ENCODE assay signal across 8 mouse cellular contexts in the genomic region with DNA sequence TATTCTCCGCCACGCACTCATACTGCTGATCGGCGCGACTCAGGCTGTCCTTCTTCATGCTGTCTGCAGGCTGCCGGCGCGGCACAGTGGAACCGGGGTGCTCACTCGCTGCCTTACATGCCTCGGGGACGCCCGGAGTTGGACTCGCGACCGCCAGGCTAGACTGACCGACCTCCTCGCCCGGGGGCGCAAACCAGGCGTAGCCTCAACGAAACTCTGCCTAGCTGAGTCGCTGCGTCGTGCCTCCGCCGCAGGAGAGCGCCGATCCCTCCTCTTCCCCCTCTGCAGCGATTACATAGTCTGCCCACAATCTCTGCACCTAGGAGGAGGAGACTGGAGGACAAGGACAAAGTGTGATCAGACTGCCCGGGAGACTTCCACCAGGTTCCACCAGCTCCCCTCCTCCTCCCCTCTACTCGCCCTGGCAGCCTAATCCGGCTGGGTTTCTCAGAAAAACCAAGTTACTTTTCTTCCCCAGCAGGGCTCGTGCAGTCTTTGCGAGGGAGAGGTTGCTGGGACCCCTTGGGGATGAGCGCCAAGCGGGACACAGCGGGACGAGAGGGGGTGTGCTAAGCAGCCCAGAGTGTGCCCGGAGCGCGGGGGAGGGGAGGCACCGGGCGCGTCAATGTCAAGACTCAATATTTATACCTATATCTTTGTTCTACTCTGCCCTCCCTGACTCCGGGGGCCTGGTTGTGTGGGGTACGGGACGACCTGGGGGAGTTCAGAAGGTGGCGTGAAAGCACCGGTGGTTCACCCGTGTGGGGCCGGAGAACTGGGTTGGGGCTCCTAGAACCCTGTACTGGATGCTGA.
DNase-seq lines count a peak whose midpoint lies in the region; ATAC-seq lines count a peak whose summit lies in the region.

No protein-coding gene starts in this region.

- H3K4me2 ChIP-seq in heart, embryonic 15.5 days = peak overlapping the region; percentile 83
- peak overlapping the region; percentile 64 for H3K4me2 ChIP-seq in hindbrain, embryonic 11.5 days (replicated peaks; ENCODE audit: low read depth, low read length)
- H3K4me2 ChIP-seq in midbrain, embryonic 13.5 days (replicated peaks) = peak overlapping the region; percentile 70

- no peaks in the 10 kb centered on the region for H3K4me1 ChIP-seq in heart, embryonic 15.5 days (replicated peaks)
- H3K4me1 ChIP-seq in hindbrain, embryonic 11.5 days (replicated peaks; ENCODE audit: control insufficient read depth, insufficient read depth, low read length) = no peaks in the 10 kb centered on the region
- H3K4me1 ChIP-seq in midbrain, embryonic 13.5 days (replicated peaks) = peaks cover 2% of the 10 kb centered on the region; the same call in 1 of the 2 replicates

- no peak for ATAC-seq in heart, embryonic 15.5 days (replicated peaks; ENCODE audit: insufficient number of reproducible peaks, insufficient read depth, low FRiP score, low read depth)
- peak; percentile 64 for ATAC-seq in hindbrain, embryonic 11.5 days (ENCODE audit: low FRiP score)
- ATAC-seq in midbrain, embryonic 13.5 days = peak; percentile 75
- ATAC-seq in CD4-positive, CD25-positive, alpha-beta regulatory T cell, adult 4 months = no peak

- H3K9ac ChIP-seq in heart, embryonic 15.5 days = no peak overlapping the region
- H3K9ac ChIP-seq in hindbrain, embryonic 11.5 days (ENCODE audit: low read depth, low read length) = no peak overlapping the region
- H3K9ac ChIP-seq in midbrain, embryonic 13.5 days (replicated peaks) = peak overlapping the region; percentile 32; the same call in 1 of the 2 replicates

- WGBS in heart, embryonic 15.5 days = 15% methylated on average over 52 of the region's 52 CpGs
- WGBS in hindbrain, embryonic 11.5 days = 17% methylated on average over 47 of the region's 52 CpGs
- 29% methylated on average over 51 of the region's 52 CpGs for WGBS in midbrain, embryonic 13.5 days

- DNase-seq in heart, adult 18-20 months = no peak
- DNase-seq in NIH3T3 (ENCODE audit: low read depth) = peak; percentile 1
- peak; percentile 33 for DNase-seq in hindbrain, embryonic 11.5 days (ENCODE audit: low spot score)
- no peak for DNase-seq in frontal cortex, adult 2 months (ENCODE audit: extremely low spot score in 1 of 2, low spot score in 1 of 2)
- DNase-seq in layer of hippocampus, adult 8-10 months (ENCODE audit: low spot score in 2 of 2) = no peak

- peak overlapping the region; percentile 46 for H3K4me3 ChIP-seq in heart, embryonic 15.5 days
- peak overlapping the region; percentile 28 for H3K4me3 ChIP-seq in hindbrain, embryonic 11.5 days (ENCODE audit: low read depth, low read length)
- H3K4me3 ChIP-seq in midbrain, embryonic 13.5 days (replicated peaks) = peak overlapping the region; percentile 43

- no peaks in the 10 kb centered on the region for H3K9me3 ChIP-seq in heart, embryonic 15.5 days (replicated peaks)
- H3K9me3 ChIP-seq in hindbrain, embryonic 11.5 days (ENCODE audit: control insufficient read depth, low read length) = no peaks in the 10 kb centered on the region
- H3K9me3 ChIP-seq in midbrain, embryonic 13.5 days = no peaks in the 10 kb centered on the region; the same call in 1 of the 2 replicates

- H3K27ac ChIP-seq in heart, embryonic 15.5 days = no peak overlapping the region
- no peak overlapping the region for H3K27ac ChIP-seq in hindbrain, embryonic 11.5 days (ENCODE audit: low read depth, low read length)
- no peak overlapping the region for H3K27ac ChIP-seq in midbrain, embryonic 13.5 days

- H3K27me3 ChIP-seq in heart, embryonic 15.5 days = peaks cover 11% of the 10 kb centered on the region; the same call in 1 of the 2 replicates
- H3K27me3 ChIP-seq in hindbrain, embryonic 11.5 days (ENCODE audit: control insufficient read depth, insufficient read depth, low read length) = no peaks in the 10 kb centered on the region; the same call in 1 of the 2 replicates
- H3K27me3 ChIP-seq in midbrain, embryonic 13.5 days = peaks cover 6% of the 10 kb centered on the region; the same call in 1 of the 2 replicates

- no peaks in the 10 kb centered on the region for H3K36me3 ChIP-seq in heart, embryonic 15.5 days
- H3K36me3 ChIP-seq in hindbrain, embryonic 11.5 days (ENCODE audit: control insufficient read depth, insufficient read depth, low read length) = no peaks in the 10 kb centered on the region
- H3K36me3 ChIP-seq in midbrain, embryonic 13.5 days = no peaks in the 10 kb centered on the region

Comparison
In these comparisons a context has a peak if more than half of its experiments do, and no peak if none do; other contexts are left out.
1. ATAC-seq: peak in hindbrain, embryonic 11.5 days (single experiment) and midbrain, embryonic 13.5 days (single experiment); none in heart, embryonic 15.5 days (single experiment) and CD4-positive, CD25-positive, alpha-beta regulatory T cell, adult 4 months (single experiment).
2. DNase-seq: peak in NIH3T3 (single experiment) and hindbrain, embryonic 11.5 days (single experiment); none in heart, adult 18-20 months (0 of 2), frontal cortex, adult 2 months (0 of 2) and layer of hippocampus, adult 8-10 months (0 of 2).
3. Peak in every context shown above with its lines, with median percentiles within 50 percentile points of each other: H3K4me2 ChIP-seq and H3K4me3 ChIP-seq.